Mouse (Mus musculus): ENCODE measurements at regions not wholly inside any gene's neighbourhood (a gene's known extent, or its start where the extent isn't known, plus 50 kb on each side); places are given as distances from the start of the nearest gene placed in this dataset.
A peak's percentile ranks its signal among the peaks of the same experiment; 100 is the strongest.

DNA sequence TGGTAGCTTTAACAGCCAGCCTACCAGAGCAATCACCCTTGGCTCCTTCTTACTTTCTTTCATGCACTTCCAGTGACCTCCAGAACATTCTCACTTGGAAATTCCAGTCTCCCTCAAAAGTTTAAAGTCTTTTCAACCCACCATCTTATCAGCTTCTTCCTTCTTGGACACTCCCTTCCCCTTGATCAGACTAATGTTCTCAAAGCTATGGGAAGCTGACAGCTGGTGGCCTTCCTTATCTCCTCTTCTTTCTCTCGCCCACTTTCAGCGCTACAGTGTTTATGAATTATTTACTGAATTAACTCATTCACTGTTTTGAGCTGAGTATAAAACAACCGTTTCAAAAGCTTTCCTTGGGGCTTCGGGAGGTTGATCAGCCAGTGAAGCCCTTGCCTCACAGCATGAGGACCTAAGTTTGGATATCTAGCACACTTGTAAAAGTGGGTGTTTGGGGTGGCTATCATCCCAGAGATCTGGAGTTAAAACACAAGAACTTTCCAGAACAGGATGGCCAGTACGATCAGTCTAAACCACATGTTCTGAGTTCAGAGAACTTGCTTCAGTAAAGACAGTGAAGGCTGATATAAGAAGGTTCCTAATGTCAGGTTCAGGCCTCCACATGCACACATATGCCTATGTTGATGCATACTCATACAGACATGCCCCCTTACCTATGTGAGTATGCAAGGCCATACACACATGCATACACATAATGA lies 59.7 kb upstream of the Ikzf2 start:
- DNase-seq (ENCODE audit: low spot score in 2 of 2), result no peak

GRCm38 (mm10) chr1:69752724-69753123 lies 65.7 kb upstream of the Ikzf2 start:
- no peak for DNase-seq (ENCODE audit: low spot score in 2 of 2)

DNA sequence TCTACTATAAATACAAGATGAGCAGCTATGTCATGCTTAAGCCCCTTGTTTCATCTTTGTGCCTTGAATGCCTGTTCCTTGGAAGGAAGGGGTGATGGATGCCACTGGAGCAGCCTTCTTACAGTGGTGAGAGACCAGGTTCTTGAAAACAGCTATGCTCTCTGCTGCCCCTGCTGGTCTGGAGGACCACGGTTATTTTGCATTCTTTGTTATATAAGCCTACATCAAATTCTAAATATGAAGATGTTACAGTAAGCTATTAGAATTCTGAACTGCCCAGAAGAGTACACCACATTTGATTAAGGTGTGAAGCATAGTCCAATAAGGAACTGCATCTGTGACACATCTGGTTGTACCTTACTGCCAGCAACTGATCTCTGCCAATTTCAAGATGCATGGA lies 69.1 kb upstream of the Spag16 start:
- DNase-seq (ENCODE audit: low spot score in 2 of 2), result no peak

DNA sequence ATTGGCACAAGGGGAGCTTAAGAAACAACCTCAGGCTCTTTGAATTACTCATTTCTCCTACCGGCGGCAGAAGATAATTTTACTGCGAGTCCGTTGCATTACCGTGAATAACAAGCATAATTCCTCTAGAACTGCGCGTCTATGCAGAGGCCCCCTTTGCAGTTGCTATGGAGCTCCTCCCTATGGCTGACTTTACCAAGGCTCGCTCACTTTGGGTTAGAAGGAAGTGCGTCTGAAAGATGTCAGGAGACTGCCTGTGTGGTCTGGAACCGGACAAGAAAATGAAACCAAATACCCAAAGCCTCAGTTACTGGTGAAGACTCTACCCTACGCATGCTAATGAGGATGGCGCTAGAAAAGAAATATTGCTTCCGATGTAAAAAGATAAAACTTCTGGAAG lies 67.2 kb upstream of the Spag16 start:
- DNase-seq (ENCODE audit: low spot score in 2 of 2), result peak; percentile 4 to 5

DNA sequence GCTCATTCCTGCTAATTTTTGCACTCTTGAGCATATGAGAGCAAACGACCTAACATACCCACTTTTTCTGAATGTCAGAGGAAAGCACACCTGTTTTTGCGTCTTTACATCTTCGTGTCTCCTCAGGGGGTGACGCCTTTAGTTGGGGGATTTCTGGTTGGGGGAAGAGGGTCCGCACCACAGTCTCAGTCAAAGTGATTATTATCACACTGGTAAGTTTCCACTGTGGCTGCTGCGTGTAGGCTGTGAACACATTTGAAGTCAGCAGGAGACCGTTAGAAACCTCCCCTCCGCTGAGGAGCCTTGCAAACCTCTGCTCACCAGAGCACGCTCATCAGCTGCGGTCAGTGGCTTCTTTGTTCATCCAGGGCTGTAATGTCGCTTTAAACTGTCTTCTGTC lies 58.1 kb upstream of the Spag16 start:
- no peak for DNase-seq (ENCODE audit: low spot score in 2 of 2)

DNA sequence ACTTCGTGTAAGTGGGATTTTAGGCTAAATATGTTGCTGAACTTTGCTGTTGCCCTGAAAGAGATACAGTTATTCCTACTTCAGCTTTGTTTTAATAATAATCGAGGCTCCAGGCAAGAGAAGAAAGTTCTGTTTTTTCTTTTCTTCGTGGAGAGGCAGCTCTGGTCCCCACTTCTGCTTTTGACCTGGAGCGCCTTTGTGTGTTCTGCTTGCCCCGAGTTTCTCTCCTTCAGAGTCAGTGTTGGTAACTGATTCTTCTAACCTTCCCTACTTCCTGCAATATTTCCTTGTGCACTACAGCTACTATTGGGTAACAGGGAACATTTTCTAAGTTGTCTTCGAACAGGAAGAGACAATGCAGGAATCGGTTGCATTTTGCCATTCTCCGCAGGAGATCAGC lies 56.6 kb upstream of the Spag16 start:
- DNase-seq (ENCODE audit: low spot score in 2 of 2), result no peak

- no peak for DNase-seq (ENCODE audit: low spot score in 2 of 2)
Measured at GRCm38 (mm10) chr1:69771436-69771835, 55.3 kb upstream of the Spag16 start.

DNA sequence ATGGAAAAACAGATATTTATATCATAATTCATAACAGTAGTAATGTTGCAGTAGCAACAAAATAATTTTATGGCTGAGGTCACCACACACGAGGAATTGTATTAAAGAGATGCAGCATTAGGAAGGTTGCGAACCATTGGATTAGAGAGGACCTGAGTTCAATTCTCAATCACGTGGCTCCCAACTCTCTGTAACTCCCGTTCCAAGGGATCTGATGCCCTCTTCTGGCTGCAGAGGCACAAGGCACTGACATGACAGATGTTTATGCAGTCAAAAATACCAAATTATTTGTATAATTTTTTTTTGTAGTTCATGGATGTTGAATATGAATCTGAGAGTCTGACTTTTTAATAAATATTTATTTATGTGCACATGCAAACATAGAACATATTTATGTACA lies 51.2 kb upstream of the Spag16 start:
- no peak for DNase-seq (ENCODE audit: low spot score in 2 of 2)
